Mouse (Mus musculus) heart, adult 2 months (tissue): ENCODE measurements around the gene Srsf2.

Experiments used
- CTCF ChIP-seq: fragments of 200-600 bp; IDR thresholded peaks from 2 replicates; pipeline ENCODE4 v1.8.1; 2022; ENCODE audit warnings: antibody characterized with exemption, mild to moderate bottlenecking, moderate library complexity
- POLR2A ChIP-seq: fragments of 200-500 bp; IDR thresholded peaks from 2 replicates; pipeline ENCODE4 v1.6.1; 2011; ENCODE audit warnings: mild to moderate bottlenecking, low read depth, low read length, control low read depth; ENCODE audit not compliant: insufficient read depth

DNA sequence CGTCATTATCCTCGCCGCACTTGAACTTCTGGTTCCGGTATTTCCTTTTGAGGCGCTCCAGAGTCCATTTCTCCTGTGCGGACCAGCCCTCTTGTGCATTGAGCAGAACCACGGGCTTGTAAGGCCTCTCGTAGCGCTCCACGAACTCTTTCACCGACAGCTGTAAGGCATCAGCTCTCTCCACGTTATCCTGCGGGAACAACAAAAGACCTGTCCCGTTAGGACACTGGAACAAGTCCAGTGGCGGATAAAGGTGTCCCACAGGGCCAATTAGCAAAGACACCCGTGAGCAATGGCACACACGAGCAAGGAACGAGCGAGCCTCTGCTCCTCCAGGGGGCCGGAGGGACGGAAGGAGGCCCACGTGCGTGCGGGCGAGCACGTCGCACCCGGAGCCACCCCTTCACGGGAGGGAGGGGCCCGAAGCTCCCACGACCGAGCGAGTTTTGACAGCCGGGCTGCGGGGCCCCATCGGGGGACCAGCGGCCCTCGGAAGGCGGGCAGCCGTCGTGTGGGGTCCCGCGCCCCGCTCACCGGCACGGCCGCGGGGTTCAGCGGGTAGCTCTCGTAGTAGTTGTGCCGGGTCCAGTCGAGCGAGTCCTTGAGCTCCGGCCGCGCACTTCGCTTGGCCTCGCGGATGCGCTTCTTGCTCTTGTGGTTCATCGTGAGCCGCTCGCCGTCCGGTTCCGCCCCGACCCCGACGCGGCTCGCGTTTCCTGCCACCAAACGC is 10.2 kb downstream of the Srsf2 start:
- TF ChIP-seq CTCF, result peak; percentile 29; the same call in 1 of the 2 replicates
- TF ChIP-seq POLR2A, result no peak; the same call in 1 of the 2 replicates
